Mouse (Mus musculus) splenic B cell, adult 2 months (primary cell): ENCODE measurements at regions not wholly inside any gene's neighbourhood (a gene's known extent, or its start where the extent isn't known, plus 50 kb on each side); places are given as distances from the start of the nearest gene placed in this dataset.
"Not testable (repeated sequence)": the region's sequence is repeated elsewhere in the genome, so short reads cannot be mapped to it uniquely, and the experiment has no call there.

Experiments used
- DNase-seq: peaks from one replicate; pipeline ENCODE4 v3.0.0-alpha.2; 2011; ENCODE audit warnings: low read depth, low spot score
- H3K27me3 ChIP-seq: 2 replicates; pipeline ENCODE4 v1.6.1; 2012; ENCODE audit warnings: mild to moderate bottlenecking, low read length, moderate library complexity, mixed read lengths; ENCODE audit not compliant: control insufficient read depth, poor library complexity, insufficient read depth, severe bottlenecking
- H3K36me3 ChIP-seq: 2 replicates; pipeline ENCODE4 v1.6.1; 2012; ENCODE audit warnings: mild to moderate bottlenecking, low read length, moderate library complexity, mixed read lengths; ENCODE audit not compliant: control insufficient read depth, poor library complexity, insufficient read depth, severe bottlenecking

DNA sequence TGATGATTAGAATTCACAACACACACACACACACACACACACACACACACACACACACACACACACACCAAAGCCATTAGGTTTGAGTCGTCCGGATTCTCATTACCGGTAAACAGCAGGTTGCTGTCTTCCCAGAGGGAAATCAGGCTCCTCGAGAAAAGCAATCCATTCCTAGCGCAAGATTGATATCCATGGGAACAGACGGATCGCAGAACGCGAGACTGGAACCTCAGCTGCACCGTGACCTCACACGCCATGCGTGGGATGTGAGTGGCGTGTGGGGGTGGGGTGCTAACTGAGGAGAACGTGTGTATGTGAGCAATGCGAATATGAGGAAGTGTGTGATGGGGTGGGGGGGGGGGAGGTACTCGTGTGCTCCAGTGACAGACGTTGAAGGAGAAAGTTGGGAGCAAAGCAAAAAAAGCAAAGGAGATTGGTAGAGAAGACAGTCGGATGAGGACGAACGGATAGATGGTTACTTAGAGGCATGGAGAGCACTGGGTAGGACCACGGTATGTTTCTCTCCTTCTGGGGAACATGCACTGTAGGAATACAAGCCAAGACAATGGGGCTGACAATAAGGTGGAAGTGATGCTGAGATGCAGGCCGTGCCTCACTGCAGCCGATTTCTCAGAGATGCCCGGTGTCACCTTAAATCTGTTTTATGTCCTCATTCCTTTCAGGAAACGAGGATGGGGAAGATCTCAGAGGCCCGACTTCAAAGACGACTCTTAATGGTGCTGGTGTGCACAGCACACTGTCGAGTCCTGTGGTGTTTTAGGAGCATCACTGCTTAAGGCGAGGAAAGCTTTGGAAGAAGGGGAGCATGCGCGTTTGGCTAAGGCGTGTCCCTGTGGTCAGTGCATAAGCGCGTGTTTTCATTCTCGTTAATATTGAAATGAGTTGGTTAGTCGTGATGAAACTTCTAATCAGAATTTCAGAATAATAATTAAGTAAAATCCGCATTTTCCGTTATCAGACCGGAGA is 516.7 kb upstream of the BB014433 start:
- H3K36me3 ChIP-seq = no peaks in the 10 kb centered on the region
- DNase-seq = no peak
- no peaks in the 10 kb centered on the region for H3K27me3 ChIP-seq

DNA sequence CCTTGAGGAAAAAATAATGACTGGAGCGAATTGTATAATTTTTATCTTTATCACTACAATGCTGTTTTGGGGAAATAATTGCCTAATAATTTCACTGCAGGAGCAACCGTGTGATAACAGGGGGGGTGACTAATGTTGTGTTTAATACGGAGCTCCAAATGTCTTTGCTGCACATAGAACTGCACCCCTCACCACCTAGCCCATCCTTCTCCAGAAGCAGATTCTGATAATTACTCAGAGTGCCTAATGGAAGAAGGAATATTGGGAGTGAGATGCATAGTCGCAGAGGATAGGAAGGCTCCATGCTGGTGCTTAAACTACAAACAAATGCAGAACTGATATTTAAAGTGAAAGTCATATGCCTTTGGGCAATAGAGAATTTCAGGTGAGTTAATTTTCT is 486.1 kb upstream of the BB014433 start:
- Histone ChIP-seq H3K36me3 (no peaks in the 10 kb centered on the region), H3K27me3 (no peaks in the 10 kb centered on the region)
- no peak for DNase-seq

- no peak for DNase-seq
- no peaks in the 10 kb centered on the region for H3K27me3 ChIP-seq
- H3K36me3 ChIP-seq = no peaks in the 10 kb centered on the region
Measured at GRCm38 (mm10) chr8:15525461-15525860, 479.6 kb upstream of the BB014433 start.

DNA sequence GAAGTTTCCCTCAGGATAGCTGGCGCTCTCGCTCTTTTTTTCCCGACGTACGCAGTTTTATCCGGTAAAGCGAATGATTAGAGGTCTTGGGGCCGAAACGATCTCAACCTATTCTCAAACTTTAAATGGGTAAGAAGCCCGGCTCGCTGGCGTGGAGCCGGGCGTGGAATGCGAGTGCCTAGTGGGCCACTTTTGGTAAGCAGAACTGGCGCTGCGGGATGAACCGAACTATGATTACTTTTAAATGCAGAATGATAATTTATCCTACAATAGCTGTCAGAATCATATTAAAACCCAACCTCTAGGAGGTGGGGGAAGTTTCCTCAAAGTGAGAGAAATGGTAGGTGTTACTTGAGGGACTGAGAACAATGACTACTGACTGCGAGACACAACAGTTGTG is 474.0 kb upstream of the BB014433 start:
- DNase-seq, H3K36me3 ChIP-seq, H3K27me3 ChIP-seq: not testable (repeated sequence)

GRCm38 (mm10) chr8:15500973-15501372 is 455.1 kb upstream of the BB014433 start:
- Histone ChIP-seq H3K36me3 (no peaks in the 10 kb centered on the region), H3K27me3 (no peaks in the 10 kb centered on the region)
- no peak for DNase-seq

- Histone ChIP-seq H3K36me3 (no peaks in the 10 kb centered on the region), H3K27me3 (no peaks in the 10 kb centered on the region)
- DNase-seq = no peak
Measured at GRCm38 (mm10) chr8:15497566-15497965, 451.7 kb upstream of the BB014433 start.

DNA sequence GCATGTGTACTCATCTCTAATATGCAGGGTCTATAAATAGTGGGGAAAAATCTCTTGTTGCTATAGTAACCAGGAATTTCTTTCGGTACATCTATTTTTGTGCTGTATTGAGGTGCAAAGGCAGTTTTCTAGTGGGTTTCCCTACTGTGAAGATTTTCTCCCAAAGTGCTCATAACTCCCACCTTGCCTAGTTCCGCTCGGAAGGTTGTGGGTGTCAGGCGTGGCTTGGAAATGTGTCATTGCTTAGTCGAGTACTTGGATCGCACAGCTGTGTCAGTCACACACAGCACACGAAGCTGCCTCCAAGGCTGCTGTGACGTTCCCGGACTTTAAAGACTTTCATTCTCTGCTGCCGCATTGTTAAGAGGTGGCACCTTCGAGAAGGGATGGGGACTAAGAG is 450.4 kb upstream of the BB014433 start:
- no peak for DNase-seq

GRCm38 (mm10) chr8:15490774-15491173 is 444.9 kb upstream of the BB014433 start:
- Histone ChIP-seq H3K27me3 (no peaks in the 10 kb centered on the region), H3K36me3 (no peaks in the 10 kb centered on the region)
- no peak for DNase-seq

More for the DNA sequence above, 450.4 kb upstream of the BB014433 start:
- Histone ChIP-seq H3K27me3 (no peaks in the 10 kb centered on the region), H3K36me3 (no peaks in the 10 kb centered on the region)

DNA sequence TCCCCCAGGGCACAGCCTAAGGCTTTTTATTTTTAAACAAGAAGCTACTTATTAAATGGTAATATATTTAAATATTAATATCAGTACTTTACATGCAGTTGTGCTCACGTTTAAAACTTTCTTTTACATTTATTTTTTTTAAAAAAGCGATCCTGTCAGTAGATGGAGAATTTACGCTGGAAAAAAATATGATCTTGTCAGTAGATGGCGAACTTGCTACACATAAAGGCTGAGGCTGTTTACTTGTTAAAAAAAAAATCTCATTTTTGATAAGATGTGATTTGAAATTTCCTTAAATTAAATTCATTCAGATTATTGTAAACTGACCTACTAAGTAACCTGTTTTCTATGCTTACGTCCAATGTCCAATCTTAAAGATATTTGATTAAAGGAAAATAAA is 441.7 kb upstream of the BB014433 start:
- Histone ChIP-seq H3K27me3 (no peaks in the 10 kb centered on the region), H3K36me3 (no peaks in the 10 kb centered on the region)
- DNase-seq = no peak

DNA sequence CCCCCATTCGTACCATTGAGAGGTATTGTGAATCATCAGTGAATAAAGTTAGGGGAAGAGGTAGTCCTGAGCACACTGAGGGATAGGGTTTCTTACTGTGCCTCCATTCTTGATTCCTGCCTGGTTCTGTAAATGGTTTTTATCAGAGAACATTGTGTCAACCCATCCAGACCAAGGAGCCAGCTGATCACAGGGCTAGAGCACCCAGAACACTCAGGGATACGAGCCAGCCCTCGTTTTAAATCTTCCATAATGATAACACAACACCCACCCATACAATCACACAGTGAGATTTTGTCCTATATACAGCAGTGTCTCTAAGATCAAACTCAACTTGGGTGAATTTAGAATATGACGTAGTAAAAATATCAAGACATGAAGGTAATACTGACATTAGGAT is 424.7 kb upstream of the BB014433 start:
- Histone ChIP-seq H3K36me3 (no peaks in the 10 kb centered on the region), H3K27me3 (no peaks in the 10 kb centered on the region)

GRCm38 (mm10) chr8:15468540-15469476 is 422.9 kb upstream of the BB014433 start:
- DNase-seq = no peak
- no peaks in the 10 kb centered on the region for H3K36me3 ChIP-seq
- H3K27me3 ChIP-seq = no peaks in the 10 kb centered on the region

More for the DNA sequence above, 424.7 kb upstream of the BB014433 start:
- DNase-seq = no peak

- Histone ChIP-seq H3K27me3 (no peaks in the 10 kb centered on the region), H3K36me3 (no peaks in the 10 kb centered on the region)
- no peak for DNase-seq
Measured at GRCm38 (mm10) chr8:15438546-15438945, 392.7 kb upstream of the BB014433 start.

- Histone ChIP-seq H3K27me3 (no peaks in the 10 kb centered on the region), H3K36me3 (no peaks in the 10 kb centered on the region)
- no peak for DNase-seq
Measured at GRCm38 (mm10) chr8:15394722-15395115, 348.8 kb upstream of the BB014433 start.

GRCm38 (mm10) chr8:15393936-15394721 is 348.3 kb upstream of the BB014433 start:
- no peaks in the 10 kb centered on the region for H3K36me3 ChIP-seq
- no peaks in the 10 kb centered on the region for H3K27me3 ChIP-seq
- DNase-seq = no peak
